11 mouse cellular contexts compared by ENCODE assay signal in genomic region chr6:32246036-32246435, GRCm38 (mm10).
"Had no signal": no experiment of that assay in that cellular context is flagged by ENCODE, and none has a peak within 500 bp of the region (broad histone marks: within the 10 kb centered on the region; RNA-seq: fewer than 3 reads in every experiment).

No protein-coding gene starts in this region.

- DNase-seq: kidney, postnatal 36 days; layer of hippocampus, adult 9-11 months; layer of hippocampus, postnatal 36 days; right cerebral cortex, postnatal 14 days; thymus, adult 2 months; thymus, postnatal 25 days had no signal

- H3K9me3 ChIP-seq: limb, embryonic 13.5 days; midbrain, embryonic 12.5 days; stomach, embryonic 15.5 days had no signal

- H3K9ac ChIP-seq: limb, embryonic 13.5 days; liver, embryonic 14.5 days; midbrain, embryonic 12.5 days; stomach, embryonic 15.5 days had no signal

- H3K27me3 ChIP-seq: limb, embryonic 13.5 days; midbrain, embryonic 12.5 days; stomach, embryonic 15.5 days had no signal

- ATAC-seq: midbrain, embryonic 16.5 days had no signal

- H3K4me3 ChIP-seq: limb, embryonic 13.5 days; midbrain, embryonic 12.5 days; stomach, embryonic 15.5 days had no signal

- H3K27ac ChIP-seq: limb, embryonic 13.5 days; liver, embryonic 14.5 days; midbrain, embryonic 12.5 days; stomach, embryonic 15.5 days had no signal

- H3K4me1 ChIP-seq: stomach, embryonic 15.5 days had no signal

- H3K4me2 ChIP-seq: limb, embryonic 13.5 days; midbrain, embryonic 12.5 days; stomach, embryonic 15.5 days had no signal

- H3K36me3 ChIP-seq: limb, embryonic 13.5 days; midbrain, embryonic 12.5 days; stomach, embryonic 15.5 days had no signal
